Mouse (Mus musculus): Measurements from ENCODE around the gene Bcas2.
"Not testable (repeated sequence)": the region's sequence is repeated elsewhere in the genome, so short reads cannot be mapped to it uniquely, and the experiment has no call there.

Bcas2 gene

DNA sequence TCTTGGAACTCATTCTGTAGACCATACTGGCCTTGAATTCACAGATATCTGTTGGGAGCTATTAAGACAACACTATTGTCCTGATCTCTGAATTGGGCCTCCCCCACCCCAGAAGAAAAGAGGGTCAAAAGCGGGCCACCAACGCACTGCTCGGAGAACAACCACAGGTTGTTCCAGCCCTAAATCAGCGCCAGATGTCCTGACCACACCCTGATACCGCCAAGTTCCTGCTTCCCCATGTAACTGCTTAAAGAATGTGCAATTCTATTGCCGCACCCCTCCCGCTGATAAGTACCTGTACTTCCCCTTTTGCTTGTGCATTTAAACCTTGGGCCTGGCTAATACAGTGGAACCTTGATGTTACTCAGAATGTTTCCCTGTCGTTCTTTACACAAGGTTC, 43.9 kb downstream of the Bcas2 start:
- not testable (repeated sequence) for DNase-seq (ENCODE audit: low spot score)

- DNase-seq (ENCODE audit: low spot score), result no peak
Measured at GRCm38 (mm10) chr3:103221435-103221834, 50.0 kb downstream of the Bcas2 start.

DNA sequence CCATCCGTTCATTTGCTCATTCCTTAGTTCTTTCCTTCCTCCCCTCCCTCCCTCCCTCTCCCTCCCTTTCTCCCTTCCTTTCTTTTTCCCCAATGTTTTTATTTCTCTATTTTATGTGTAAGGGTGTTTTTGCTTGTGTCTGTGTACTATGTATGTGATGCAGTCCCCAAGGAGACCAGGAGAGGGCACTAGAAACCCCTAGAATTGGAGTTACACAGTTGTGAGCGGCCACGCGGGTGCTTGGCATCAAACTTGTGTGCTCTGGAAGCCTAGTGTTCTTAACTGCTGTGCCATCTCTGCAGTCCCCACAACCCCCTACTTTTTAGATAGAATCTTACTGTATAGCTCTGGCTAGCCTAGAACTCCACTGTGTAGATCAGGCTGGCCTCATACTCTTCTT, 52.3 kb downstream of the Bcas2 start:
- DNase-seq (ENCODE audit: low spot score), result no peak

DNA sequence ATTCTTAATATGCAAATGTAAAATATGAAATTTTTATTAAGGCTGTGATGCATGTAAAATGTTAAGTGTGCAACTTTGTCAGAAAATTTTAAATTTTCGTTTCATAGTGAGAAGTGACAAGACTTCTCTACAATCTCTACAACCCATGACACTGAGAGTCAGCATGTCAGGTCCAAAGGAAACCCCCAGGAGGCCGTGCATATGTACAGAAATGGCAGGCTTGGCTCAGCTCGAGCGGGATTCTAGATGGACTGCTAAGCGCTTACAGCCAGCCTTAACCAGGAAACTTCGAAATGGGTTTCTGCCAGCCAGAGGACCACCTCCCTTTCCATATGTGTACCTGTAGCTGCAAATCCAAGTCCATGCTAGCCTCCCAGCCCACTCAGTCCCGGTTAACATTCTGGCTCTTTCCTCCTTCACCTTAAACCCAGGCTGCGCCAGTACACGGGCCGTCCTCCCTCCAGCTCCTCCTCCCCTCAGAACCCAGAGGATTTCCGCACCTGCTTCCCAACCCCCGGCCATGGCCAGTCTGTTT, 52.8 kb downstream of the Bcas2 start:
- no peak for DNase-seq (ENCODE audit: low spot score)

DNA sequence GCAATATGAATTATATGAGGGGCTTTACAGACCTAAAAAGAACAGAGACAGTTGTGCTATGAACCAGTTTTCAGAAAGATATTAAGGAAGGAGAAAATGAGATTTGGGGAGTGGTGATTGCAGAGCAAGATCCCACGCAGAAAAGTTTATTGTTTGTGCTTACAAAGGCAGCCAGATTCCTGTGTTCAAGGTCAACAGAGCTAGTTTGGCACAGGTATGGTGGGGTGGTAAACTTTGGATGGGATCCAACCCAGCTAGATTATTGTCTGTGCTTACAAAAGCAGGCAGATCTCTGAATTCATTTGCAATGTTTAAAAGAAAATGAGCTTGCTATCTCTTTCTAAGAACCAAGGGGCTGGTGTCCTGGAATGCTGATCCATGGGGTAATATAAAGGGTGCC, 56.3 kb downstream of the Bcas2 start:
- DNase-seq (ENCODE audit: low spot score), result no peak

All from ovary, adult 18-20 months (tissue).